Mouse (Mus musculus) forebrain, embryonic 11.5 days (tissue): ENCODE measurements around the gene Cdcp1. TPM values are rescaled to one million over a fixed set of nuclear protein-coding genes. Genes with fewer than 3 reads are reported as not detected.

ENCODE experiments used
- ATAC-seq: fragments of 200-750 bp; cut with Nextera tagmentation; replicated peaks from 2 replicates; pipeline ENCODE4 v1.8.0; 2017; ENCODE audit warnings: moderate TSS enrichment; ENCODE audit not compliant: low FRiP score
- DNase-seq: peaks from one replicate; pipeline ENCODE4 v3.0.0-alpha.2; 2017; ENCODE audit warnings: low spot score
- H3K27ac ChIP-seq: fragments of 300-500 bp; sonication (generic); 2 replicates; pipeline ENCODE4 v1.5.1; 2014; ENCODE audit warnings: low read depth, low read length
- H3K27me3 ChIP-seq: fragments of 300-500 bp; sonication (generic); 2 replicates; pipeline ENCODE4 v1.6.1; 2014; ENCODE audit warnings: mild to moderate bottlenecking, low read length, mixed read lengths; ENCODE audit not compliant: control insufficient read depth, insufficient read depth
- H3K36me3 ChIP-seq: fragments of 300-500 bp; sonication (generic); 2 replicates; pipeline ENCODE4 v1.6.1; 2014; ENCODE audit warnings: mild to moderate bottlenecking, low read length, moderate library complexity, mixed read lengths; ENCODE audit not compliant: control insufficient read depth, insufficient read depth
- H3K4me1 ChIP-seq: fragments of 300-500 bp; sonication (generic); replicated peaks from 2 replicates; pipeline ENCODE4 v1.6.1; 2014; ENCODE audit warnings: low read length, mixed read lengths; ENCODE audit not compliant: control insufficient read depth, insufficient read depth
- H3K4me2 ChIP-seq: fragments of 300-500 bp; sonication (generic); 2 replicates; pipeline ENCODE4 v1.6.1; 2014; ENCODE audit warnings: low read depth, mild to moderate bottlenecking, low read length, moderate library complexity, mixed read lengths; ENCODE audit not compliant: severe bottlenecking
- H3K4me3 ChIP-seq: fragments of 300-500 bp; sonication (generic); 2 replicates; pipeline ENCODE4 v1.5.1; 2014; ENCODE audit warnings: low read depth, low read length
- H3K9ac ChIP-seq: fragments of 300-500 bp; sonication (generic); 2 replicates; pipeline ENCODE4 v1.6.1; 2014; ENCODE audit warnings: low read length
- H3K9me3 ChIP-seq: fragments of 300-500 bp; sonication (generic); 2 replicates; pipeline ENCODE4 v1.6.1; 2016; ENCODE audit warnings: low read length, mixed read lengths; ENCODE audit not compliant: control insufficient read depth
- WGBS: fragments of 180-500 bp; shearing (Covaris S2); extraction: QIAGEN DNeasy Blood & Tissue Kit; methylation state at CpG from one replicate; pipeline ENCODE4 v1.1.7; 2014; 5-methylcytosine and 5-hydroxymethylcytosine counted together
- polyA plus RNA-seq: library from polyadenylated mRNA; unstranded; fragments of >200 nt; fragmentation: Nextera tagmentation; extraction: Ambion mirVana; gene quantifications from 2 replicates; pipeline ENCODE4 v1.2.1, GENCODE M21; 2014

The Cdcp1 gene
- polyA plus RNA-seq, 1 experiment from 2014 or later = 0.63 TPM

DNA sequence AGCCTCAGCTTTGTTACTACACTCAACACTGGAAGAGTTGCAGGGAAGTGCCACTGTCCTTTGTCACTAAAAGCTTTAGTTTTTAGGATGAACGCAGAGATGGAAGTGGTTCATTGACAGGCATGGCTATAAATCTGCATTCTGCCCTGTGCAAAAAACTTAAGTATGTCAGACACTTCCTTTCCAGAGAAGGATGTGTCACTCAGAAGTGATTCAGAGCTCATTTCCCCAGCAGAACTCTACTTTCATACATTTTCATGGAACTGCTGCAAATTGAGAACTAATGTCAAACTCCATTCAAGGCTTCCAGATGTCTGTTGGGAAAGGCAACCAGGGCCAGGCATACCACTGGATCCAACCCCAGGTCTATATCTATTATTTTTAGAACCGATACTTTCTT, 27.6 kb downstream of the Cdcp1 start:
- H3K4me1 ChIP-seq = no peaks in the 10 kb centered on the region
- 88% methylated on average over 2 of the region's 2 CpGs for WGBS
- no peak overlapping the region for H3K27ac ChIP-seq
- no peak overlapping the region for H3K9ac ChIP-seq
- no peak overlapping the region for H3K4me2 ChIP-seq
- no peaks in the 10 kb centered on the region for H3K27me3 ChIP-seq
- H3K4me3 ChIP-seq = no peak overlapping the region
- no peaks in the 10 kb centered on the region for H3K9me3 ChIP-seq
- no peak for ATAC-seq
- H3K36me3 ChIP-seq = no peaks in the 10 kb centered on the region
- no peak for DNase-seq

DNA sequence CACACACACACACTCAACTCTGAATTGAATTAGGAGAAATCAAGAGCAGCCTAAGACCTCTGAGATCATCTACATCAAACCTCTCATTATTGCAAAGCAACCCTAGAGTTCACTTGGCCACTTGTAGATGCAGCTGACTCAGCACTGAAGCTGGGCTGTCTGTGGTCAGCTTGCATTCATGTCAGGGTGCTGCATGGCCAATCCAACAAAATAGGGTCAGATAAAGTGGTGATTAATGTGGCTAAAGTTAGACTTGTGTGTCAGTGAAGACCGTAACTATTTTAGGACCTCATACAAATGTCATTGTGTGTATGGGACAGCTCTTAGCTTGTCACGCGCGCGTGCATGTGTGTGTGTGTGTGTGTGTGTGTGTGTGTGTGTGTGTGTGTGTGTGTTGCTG, 28.2 kb downstream of the Cdcp1 start:
- no peaks in the 10 kb centered on the region for H3K27me3 ChIP-seq
- H3K9ac ChIP-seq = no peak overlapping the region
- no peaks in the 10 kb centered on the region for H3K4me1 ChIP-seq
- no peak for ATAC-seq
- DNase-seq = no peak
- no peak overlapping the region for H3K4me3 ChIP-seq
- 97% methylated on average over 5 of the region's 5 CpGs for WGBS
- H3K27ac ChIP-seq = no peak overlapping the region
- no peak overlapping the region for H3K4me2 ChIP-seq
- H3K9me3 ChIP-seq = no peaks in the 10 kb centered on the region
- no peaks in the 10 kb centered on the region for H3K36me3 ChIP-seq

DNA sequence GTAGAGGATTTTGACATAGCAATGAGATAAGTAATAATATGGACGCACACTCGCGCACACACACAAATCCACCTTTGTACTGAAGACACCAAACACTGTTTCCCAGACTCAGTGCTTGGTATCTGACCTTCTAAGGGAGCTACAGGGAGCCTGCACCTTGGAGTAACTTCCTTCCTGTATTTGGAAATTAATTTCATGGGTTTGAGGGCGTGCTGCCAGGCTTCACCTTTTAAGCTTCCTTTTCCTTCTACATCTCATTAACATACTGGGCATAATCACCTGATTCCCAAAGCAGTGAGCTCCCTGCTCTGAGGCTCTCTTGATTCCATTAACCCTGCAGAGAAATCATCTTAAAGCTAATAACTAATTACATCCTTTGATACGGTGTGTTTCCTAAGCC, 29.7 kb downstream of the Cdcp1 start:
- H3K9me3 ChIP-seq = no peaks in the 10 kb centered on the region
- H3K27me3 ChIP-seq = no peaks in the 10 kb centered on the region
- H3K4me2 ChIP-seq = no peak overlapping the region
- no peak for ATAC-seq
- H3K36me3 ChIP-seq = no peaks in the 10 kb centered on the region
- H3K9ac ChIP-seq = no peak overlapping the region
- H3K4me1 ChIP-seq = no peaks in the 10 kb centered on the region
- no peak for DNase-seq
- 84% methylated on average over 5 of the region's 5 CpGs for WGBS
- H3K4me3 ChIP-seq = no peak overlapping the region
- H3K27ac ChIP-seq = no peak overlapping the region

DNA sequence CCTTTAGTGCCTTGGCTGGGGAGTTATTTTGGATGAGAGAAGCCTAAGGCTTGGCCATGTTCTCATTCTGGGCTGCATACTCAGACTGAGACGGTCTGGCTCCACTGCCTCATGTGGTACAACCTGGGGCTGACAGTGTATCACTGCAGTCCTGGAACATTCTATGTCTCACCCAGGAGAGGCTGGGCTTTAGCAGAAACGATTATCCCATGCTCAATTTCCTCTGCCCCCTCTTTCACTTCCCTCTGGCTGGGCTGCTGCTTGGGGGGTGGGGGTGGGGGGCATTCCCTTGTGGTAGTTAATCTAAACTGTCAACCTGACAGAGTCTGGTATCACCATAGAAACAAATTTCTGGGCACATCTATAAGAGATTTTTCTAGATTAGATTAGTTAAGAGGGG, 30.3 kb downstream of the Cdcp1 start:
- no peaks in the 10 kb centered on the region for H3K27me3 ChIP-seq
- DNase-seq (no peak), ATAC-seq (no peak)
- no peak overlapping the region for H3K4me3 ChIP-seq
- H3K4me1 ChIP-seq = no peaks in the 10 kb centered on the region
- H3K9me3 ChIP-seq = no peaks in the 10 kb centered on the region
- no peaks in the 10 kb centered on the region for H3K36me3 ChIP-seq
- H3K4me2 ChIP-seq = no peak overlapping the region
- WGBS = 69% methylated on average over 2 of the region's 2 CpGs
- no peak overlapping the region for H3K27ac ChIP-seq
- H3K9ac ChIP-seq = no peak overlapping the region

DNA sequence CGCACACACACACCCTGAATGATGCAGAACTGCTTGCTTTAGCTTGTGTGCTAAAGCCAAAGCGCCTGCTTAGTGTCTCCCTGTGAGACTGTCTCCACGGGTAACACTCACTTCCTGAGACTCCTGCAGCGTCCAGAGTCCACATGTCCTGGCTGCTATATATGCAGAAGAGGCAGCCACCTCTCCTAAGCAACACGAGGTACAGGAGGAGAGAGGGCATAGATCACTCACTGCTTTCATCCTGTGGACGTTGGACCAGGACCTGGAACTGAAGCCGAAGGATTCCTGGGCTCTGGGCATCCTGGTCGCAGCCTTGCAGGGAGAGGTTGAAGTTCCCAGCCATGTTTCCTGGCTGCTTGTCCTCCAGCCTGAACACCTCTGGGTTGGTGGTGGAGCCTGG, 32.6 kb downstream of the Cdcp1 start:
- ATAC-seq (no peak), DNase-seq (no peak)
- no peak overlapping the region for H3K9ac ChIP-seq

DNA sequence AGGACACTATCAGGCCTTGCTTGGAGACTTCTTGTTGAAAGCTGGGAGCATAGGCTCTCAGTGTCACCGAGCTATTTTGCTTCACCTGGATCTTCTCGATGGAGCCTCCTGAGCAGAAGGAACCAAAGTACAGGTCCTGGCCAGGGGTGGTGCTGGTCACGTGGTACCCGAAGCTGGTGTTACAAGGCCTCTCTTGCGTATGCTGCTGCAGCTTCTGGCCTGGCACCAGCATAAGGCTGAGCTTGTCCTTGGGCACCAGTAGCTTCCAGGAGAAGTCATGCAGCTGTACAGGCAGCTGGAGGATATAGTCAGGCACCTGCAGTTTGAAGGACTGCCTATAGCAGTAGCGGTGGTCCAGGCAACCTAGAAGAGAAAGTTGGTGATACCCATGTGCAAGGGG, 35.8 kb downstream of the Cdcp1 start:
- no peaks in the 10 kb centered on the region for H3K27me3 ChIP-seq
- H3K27ac ChIP-seq = no peak overlapping the region
- no peak for ATAC-seq
- WGBS = 91% methylated on average over 6 of the region's 6 CpGs
- no peak overlapping the region for H3K4me2 ChIP-seq
- no peak overlapping the region for H3K4me3 ChIP-seq
- no peaks in the 10 kb centered on the region for H3K36me3 ChIP-seq
- H3K9me3 ChIP-seq = no peaks in the 10 kb centered on the region
- H3K4me1 ChIP-seq = no peaks in the 10 kb centered on the region
- H3K9ac ChIP-seq = no peak overlapping the region
- no peak for DNase-seq

More for the DNA sequence above, 32.6 kb downstream of the Cdcp1 start:
- no peak overlapping the region for H3K4me2 ChIP-seq
- H3K27me3 ChIP-seq = no peaks in the 10 kb centered on the region
- H3K9me3 ChIP-seq = no peaks in the 10 kb centered on the region
- H3K4me1 ChIP-seq = no peaks in the 10 kb centered on the region
- H3K27ac ChIP-seq = no peak overlapping the region
- 80% methylated on average over 8 of the region's 8 CpGs for WGBS
- no peak overlapping the region for H3K4me3 ChIP-seq
- no peaks in the 10 kb centered on the region for H3K36me3 ChIP-seq

DNA sequence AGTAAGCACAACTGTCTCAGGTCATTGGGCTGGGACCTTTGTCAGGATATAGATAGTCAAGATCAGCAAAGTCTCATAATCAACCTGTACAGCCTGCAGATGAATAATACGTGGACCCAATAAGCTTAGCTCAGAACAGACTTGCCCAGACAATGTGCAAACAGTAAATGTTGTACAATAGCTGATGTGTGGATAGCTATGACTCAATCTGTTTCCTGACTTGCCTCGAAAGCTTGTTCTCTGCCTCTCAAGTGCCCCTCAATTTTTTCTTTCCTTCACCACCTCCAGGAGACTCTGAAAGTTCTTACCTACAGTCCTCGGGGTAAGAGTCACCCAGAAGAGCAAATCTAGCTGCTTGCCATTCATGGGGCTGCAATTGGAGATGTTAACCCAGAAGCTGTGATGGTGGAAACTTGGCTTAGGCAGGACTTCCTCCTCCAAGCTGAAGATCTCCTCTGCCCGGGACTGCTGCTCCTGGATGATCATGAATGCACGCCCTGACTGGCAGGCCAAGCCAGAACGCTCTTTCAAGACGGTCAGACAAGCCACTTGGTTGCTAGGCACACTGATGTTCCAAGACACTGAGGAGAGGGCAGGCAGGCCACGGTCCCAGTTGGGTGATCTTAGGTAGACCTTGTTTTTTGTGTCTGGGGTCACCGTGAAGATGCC, 38.3 kb downstream of the Cdcp1 start:
- H3K4me1 ChIP-seq = peaks cover 5% of the 10 kb centered on the region; the same call in 1 of the 2 replicates
- H3K4me2 ChIP-seq = no peak overlapping the region
- WGBS = 87% methylated on average over 9 of the region's 9 CpGs

DNA sequence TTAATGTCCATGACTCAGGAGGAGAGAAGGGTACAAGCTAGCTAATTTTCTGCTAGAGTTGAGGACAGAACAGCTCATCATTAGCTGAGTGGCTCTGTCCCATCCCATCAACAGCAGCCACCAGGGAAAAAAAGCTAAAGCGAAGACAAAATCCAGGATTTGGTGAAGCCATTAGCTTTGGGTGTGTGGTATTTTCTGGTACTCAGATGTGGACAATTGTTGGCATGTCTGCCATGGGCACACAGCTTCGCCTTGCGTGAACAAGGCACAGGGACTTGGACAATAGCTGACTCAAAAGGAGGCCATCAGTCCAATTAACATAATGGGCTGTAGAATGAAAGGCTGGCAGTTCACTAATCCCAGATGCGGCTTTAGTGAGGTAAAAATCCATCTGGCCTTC, 41.5 kb downstream of the Cdcp1 start:
- DNase-seq (no peak), ATAC-seq (no peak)
- Histone ChIP-seq H3K4me1 (peaks cover 5% of the 10 kb centered on the region; the same call in 1 of the 2 replicates), H3K27me3 (no peaks in the 10 kb centered on the region), H3K27ac (no peak overlapping the region), H3K9ac (no peak overlapping the region), H3K36me3 (no peaks in the 10 kb centered on the region), H3K4me2 (no peak overlapping the region), H3K4me3 (no peak overlapping the region), H3K9me3 (no peaks in the 10 kb centered on the region)
- WGBS = 31% methylated on average over 4 of the region's 4 CpGs

More for the DNA sequence above, 38.3 kb downstream of the Cdcp1 start:
- no peaks in the 10 kb centered on the region for H3K27me3 ChIP-seq
- no peaks in the 10 kb centered on the region for H3K9me3 ChIP-seq
- ATAC-seq (no peak), DNase-seq (no peak)
- H3K36me3 ChIP-seq = no peaks in the 10 kb centered on the region
- no peak overlapping the region for H3K4me3 ChIP-seq
- H3K9ac ChIP-seq = no peak overlapping the region
- no peak overlapping the region for H3K27ac ChIP-seq

DNA sequence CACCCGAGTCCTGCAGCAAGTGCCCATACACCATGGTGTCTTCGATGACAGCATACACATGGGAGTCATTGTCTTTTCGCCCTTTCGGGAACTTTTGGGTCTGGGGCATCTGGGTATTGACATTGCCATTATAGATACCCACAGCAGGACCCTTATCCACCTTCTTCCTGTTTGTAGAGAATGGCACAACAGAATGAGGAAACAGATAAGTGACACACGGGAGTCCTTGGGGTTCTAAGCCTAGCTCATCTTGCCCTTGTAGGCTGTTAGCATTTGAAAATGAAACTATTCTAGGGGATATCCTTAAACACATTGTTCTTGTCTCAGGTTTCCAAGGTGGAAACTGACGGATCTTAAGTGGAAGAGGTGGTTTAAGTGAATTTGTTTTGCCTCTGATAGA, 42.1 kb downstream of the Cdcp1 start:
- Histone ChIP-seq H3K9ac (no peak overlapping the region), H3K27ac (no peak overlapping the region), H3K4me2 (no peak overlapping the region), H3K9me3 (no peaks in the 10 kb centered on the region), H3K4me1 (peaks cover 5% of the 10 kb centered on the region; the same call in 1 of the 2 replicates), H3K4me3 (no peak overlapping the region), H3K27me3 (no peaks in the 10 kb centered on the region), H3K36me3 (no peaks in the 10 kb centered on the region)
- WGBS = 92% methylated on average over 6 of the region's 6 CpGs
- ATAC-seq (no peak), DNase-seq (no peak)
